Mouse (Mus musculus) T-cell, adult 66 days (primary cell): ENCODE data around the gene Lamtor4. TPM values are rescaled to one million over a fixed set of nuclear protein-coding genes. Genes with fewer than 3 reads are reported as not detected.

Source experiments
- total RNA-seq, 2 experiments: library from RNA; stranded (reverse); gene quantifications; 3 replicates in 1 of 2; 4 replicates in 1 of 2; pipeline ENCODE4 v1.2.4; 2023

Gene Lamtor4
- total RNA-seq = 10 to 100 TPM; 38.1 to 38.9 TPM

DNA sequence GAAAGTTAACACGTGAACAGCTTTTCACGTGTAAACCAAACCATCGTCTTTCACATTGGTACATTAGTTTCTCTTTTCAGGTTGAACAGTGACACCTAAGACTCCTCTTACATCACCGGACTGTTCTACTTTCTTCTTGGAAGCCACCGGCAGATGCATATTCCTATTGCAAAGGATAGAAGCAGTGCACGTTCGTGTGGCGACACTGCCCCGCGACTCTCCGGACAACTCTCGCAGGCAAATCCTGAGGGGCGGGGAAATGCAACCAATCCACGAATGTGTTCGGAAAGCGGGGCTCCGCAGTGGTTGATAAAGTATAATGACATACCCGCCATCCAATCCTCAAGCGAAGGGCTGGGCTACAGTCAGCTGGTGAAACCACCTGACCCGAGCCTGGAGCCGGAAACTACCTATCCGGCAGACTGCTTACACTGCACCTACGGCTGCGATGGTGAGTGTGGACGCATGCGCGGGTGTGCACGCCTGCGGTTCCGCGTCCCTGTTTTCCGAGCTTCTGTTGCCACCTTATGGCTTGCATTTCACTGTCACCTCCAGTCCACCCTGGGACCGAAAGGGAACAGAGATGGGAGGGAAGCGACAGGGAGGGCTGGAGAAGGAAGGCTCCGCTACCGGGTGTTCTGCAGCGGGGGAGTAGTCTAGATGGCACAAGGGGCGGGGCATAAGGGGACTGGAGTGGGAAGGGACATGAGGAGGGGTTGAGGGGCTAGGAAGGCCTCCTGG lies at the start of gene Lamtor4:
Gene Lamtor4, plus strand, starts transcription at position 130 of the 741 bp plus-strand sequence.

DNA sequence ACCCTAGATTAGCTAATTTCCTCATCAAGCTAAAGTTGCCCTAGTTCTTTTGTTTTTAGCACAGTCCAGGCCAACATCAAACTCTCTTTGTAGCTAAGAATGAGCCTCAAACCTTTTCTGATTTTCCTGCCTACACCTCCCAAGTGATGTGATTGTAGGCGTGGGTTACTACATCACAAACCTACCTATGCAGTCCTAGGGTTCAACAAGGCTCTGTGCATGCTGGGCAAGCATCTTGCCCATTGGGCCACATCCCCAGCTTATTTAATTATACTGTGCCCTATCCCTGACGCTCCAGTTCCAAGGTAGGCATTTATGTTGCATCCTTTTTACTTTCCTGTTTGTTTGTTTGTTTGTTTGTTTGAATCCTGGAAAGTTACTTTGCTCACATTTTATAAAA lies 29.6 kb upstream of the Lamtor4 start, which contains the start of gene Nxpe5:
Gene Nxpe5, plus strand, starts transcription at position 199 of the 400 bp plus-strand sequence.

DNA sequence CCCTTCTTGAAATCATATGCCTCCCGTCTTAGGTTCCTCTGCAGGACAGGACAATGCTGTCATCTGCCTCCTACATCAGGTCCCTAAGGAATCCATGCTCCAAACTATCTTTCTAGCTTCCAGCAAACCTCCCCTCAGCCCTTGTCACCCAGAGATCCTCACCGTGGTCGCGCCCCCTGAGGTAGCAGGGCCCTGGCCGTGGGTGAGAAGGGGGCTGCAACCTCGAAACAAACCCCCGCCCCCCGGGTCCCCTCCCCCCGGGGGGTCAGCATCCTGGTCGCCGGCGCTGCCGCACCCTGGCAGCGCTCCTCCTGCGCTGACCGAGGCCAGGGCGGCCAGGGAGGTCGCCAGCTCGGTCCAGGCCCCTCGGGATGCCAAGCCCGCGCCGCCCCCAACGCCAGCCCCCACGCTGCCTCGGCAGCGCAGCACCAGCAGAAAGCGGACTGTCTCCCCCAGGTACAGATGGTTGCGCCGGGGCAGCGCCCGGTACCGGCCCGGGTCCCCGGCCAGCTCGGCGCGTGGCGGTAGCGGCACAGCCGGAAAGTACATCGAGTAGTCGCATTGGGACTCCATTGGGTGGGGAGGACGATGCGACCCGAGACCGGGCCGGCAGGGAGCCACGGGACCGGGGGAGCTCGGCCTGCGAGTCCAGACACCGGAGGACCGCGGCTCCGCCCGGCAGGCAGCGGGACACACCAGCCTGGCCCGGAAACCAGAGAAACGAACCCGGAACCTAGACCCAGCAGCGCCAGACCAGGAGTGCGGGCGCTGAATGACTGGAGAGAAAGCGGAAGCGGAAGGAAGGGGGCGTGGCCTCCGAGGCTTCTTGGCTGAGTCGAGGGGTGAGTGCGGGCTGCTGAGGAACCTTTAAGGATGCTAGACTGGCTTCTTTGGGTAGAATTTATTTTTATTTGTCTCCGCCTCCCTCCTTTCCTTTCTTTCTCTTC lies 8.3 kb downstream of the Lamtor4 start, which contains the start of gene BC037034:
Gene BC037034, minus strand, starts transcription at position 774 of the 947 bp plus-strand sequence.

DNA sequence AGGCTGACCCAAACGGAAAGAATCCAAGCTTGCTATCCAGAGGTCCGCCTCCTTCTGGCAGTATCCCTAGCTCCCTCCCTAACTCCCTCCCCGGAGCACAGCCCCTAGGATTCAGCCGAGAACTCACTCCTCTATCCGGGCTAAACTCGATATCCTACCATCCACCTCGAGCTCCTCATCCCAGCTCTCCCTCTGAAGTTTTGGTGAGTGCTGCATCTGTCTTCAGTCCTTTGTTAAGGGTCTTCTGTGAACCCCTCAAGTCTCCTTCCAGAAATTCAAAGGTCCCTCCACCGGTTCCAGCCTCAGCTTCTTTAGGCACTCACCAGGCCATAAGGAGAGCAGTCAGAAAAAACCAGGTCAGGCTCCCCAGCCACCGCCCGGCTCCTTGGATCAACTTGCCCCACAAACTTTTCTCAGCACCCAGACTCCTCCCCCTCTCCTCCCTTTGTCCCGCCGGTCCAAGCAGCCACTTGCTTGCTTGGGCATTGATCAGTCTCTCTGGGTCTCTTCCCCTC lies 17.2 kb downstream of the Lamtor4 start, which contains the start of gene Gal3st4:
Gene Gal3st4, minus strand, starts transcription at position 432 of the 515 bp plus-strand sequence.

DNA sequence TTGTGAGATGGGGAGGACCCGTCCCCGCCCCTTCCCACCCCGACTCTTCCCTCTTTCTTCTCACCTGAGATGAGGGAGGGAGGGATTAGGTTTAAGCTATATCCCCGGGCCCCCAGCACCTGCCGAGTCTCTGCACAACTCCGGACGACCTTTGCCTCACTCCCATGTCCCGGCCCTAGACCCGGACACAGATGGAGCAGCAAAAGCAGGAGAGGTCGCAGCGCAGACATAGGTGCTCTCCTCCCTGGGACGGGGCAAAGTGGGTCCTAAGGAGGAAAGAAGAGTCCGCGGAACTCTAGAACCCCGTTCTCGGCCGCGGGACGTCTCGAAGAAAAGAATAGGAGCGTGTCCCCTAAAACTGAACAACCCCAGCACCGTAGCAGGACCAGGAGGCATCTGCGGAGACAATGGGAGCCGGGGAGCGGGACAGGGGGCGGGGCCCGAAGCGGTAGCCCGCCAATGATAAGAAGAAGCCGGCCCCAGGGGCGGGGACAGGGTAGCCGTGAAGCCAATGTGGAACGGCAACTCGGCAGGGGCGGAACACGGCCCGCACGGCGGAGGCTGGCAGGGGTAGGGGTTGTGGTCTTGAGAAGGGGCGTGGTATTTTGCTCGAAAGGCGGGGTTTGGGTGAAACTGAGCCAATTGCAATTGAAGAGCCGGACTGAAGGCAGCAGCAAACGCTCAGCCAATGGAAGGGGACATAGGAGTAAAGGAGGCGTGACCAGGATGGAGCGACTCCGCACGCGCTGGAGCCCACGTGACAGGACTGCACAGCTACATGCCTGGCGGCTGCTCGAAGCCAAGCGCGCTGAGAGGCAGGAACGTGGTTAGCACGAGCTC lies 24.5 kb downstream of the Lamtor4 start, which contains the start of the genes Gm43720, Gpc2 and Stag3:
Gene Gm43720, minus strand, starts transcription at position 374 of the 840 bp plus-strand sequence.
Gene Gpc2, minus strand, starts transcription at position 421 of the 840 bp plus-strand sequence.
Gene Stag3, plus strand, starts transcription at position 656 of the 840 bp plus-strand sequence.

Other genes starting within 250 kb of the Lamtor4 start
- not detected for gene Smok3a, start 234.2 kb upstream of the Lamtor4 start, total RNA-seq
- gene Smok3b, start 234.1 kb upstream of the Lamtor4 start, total RNA-seq = not detected
- gene Smok3c, start 202.3 kb upstream of the Lamtor4 start, total RNA-seq = not detected
- 10 to 100 TPM; 22.9 to 24.4 TPM for gene Zkscan1, start 170.4 kb upstream of the Lamtor4 start, total RNA-seq
- gene Zscan21, start 138.6 kb upstream of the Lamtor4 start, total RNA-seq = 10 to 100 TPM; 13.3 to 18.2 TPM
- gene Zfp113, start 99.7 kb upstream of the Lamtor4 start, total RNA-seq = 10 to 100 TPM in 1 of 2 experiments, 1 to 10 TPM in 1; 9.4 to 10.4 TPM
- 10 to 100 TPM; 52.3 to 55.0 TPM for gene Cops6, start 94.4 kb upstream of the Lamtor4 start, total RNA-seq
- gene Ap4m1, start 83.5 kb upstream of the Lamtor4 start, total RNA-seq = 10 to 100 TPM; 28.2 to 28.4 TPM
- gene Mcm7, start 83.1 kb upstream of the Lamtor4 start, total RNA-seq = 10 to 100 TPM; 76.0 to 81.5 TPM
- gene Taf6, start 68.0 kb upstream of the Lamtor4 start, total RNA-seq = 10 to 100 TPM; 27.6 to 32.2 TPM
- gene Cnpy4, start 68.0 kb upstream of the Lamtor4 start, total RNA-seq = 10 to 100 TPM; 16.9 to 17.7 TPM
- gene Mblac1, start 61.2 kb upstream of the Lamtor4 start, total RNA-seq = 1 to 10 TPM; 1.3 to 2.1 TPM
- not detected for gene Nxpe5, start 29.6 kb upstream of the Lamtor4 start, total RNA-seq
- gene BC037034, start 8.6 kb downstream of the Lamtor4 start, total RNA-seq = 10 to 100 TPM; 58.2 to 71.8 TPM
- not detected for gene Gal3st4, start 17.4 kb downstream of the Lamtor4 start, total RNA-seq
- gene Gm43720, start 24.5 kb downstream of the Lamtor4 start, total RNA-seq = not detected
- 1 to 10 TPM; 1.4 to 1.5 TPM for gene Gpc2, start 24.5 kb downstream of the Lamtor4 start, total RNA-seq
- not detected for gene Stag3, start 24.8 kb downstream of the Lamtor4 start, total RNA-seq
- 1 to 10 TPM; 3.6 to 6.8 TPM for gene Pvrig, start 86.5 kb downstream of the Lamtor4 start, total RNA-seq
- gene Zfp157, start 186.0 kb downstream of the Lamtor4 start, total RNA-seq = 10 to 100 TPM; 21.2 to 21.7 TPM